8 mouse cellular contexts compared by ENCODE assay signal in the genomic region with DNA sequence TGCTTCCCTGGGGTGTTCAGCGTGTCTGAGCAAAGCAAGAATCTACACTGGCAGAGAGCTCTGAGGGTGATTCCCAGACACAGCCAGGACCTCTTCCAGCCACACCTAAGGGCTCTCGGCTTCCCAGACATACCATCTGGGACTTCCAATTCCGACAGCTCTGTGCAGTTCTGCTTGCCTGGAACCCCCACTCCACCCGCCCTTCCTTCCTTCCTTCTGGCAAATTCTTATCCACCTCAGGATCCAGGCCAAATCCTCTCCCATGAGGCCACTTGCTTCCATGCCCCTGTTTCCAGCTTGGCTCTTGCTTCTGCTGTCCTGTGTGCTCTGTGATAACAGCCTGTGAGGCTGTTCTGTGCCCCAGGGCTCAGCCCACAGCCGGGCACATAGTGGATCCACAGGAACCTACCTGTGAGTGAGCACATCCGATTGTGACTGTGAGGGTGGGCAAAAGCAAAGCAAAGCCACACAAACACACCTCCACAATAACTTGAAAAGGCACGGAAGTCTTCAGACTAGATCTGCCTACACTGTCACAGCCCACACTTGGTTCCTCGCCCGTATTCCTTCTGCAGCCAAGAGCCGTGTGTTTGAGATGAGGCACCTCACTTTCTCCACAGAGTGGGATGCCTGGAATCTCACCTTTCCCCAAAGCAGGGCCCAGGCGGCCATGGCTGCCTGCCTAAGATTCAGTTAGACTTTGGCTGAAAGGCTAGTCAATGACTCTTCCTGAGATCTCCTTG. TPM values are rescaled to one million over a fixed set of nuclear protein-coding genes. Genes with fewer than 3 reads are reported as not detected.
DNase-seq lines count a peak whose midpoint lies in the region; ATAC-seq and TF ChIP-seq lines count a peak whose summit lies in the region.

No protein-coding gene starts in this region.

- no peaks in the 10 kb centered on the region for H3K36me3 ChIP-seq in midbrain, postnatal 0 days (ENCODE audit: insufficient read depth, low read length)
- no peaks in the 10 kb centered on the region for H3K36me3 ChIP-seq in midbrain, embryonic 14.5 days (ENCODE audit: control insufficient read depth, insufficient read depth, low read length)

- H3K27ac ChIP-seq in midbrain, postnatal 0 days (ENCODE audit: low read depth, low read length): no peak overlapping the region
- no peak overlapping the region for H3K27ac ChIP-seq in midbrain, embryonic 14.5 days (replicated peaks; ENCODE audit: low read depth, low read length)

- no peak overlapping the region for H3K4me2 ChIP-seq in midbrain, postnatal 0 days (ENCODE audit: low read depth, low read length, poor library complexity, severe bottlenecking)
- no peak overlapping the region for H3K4me2 ChIP-seq in midbrain, embryonic 14.5 days (ENCODE audit: low read length)

- no peaks in the 10 kb centered on the region for H3K4me1 ChIP-seq in midbrain, postnatal 0 days (ENCODE audit: insufficient read depth, low read length)
- H3K4me1 ChIP-seq in midbrain, embryonic 14.5 days (ENCODE audit: control insufficient read depth, insufficient read depth, low read length): no peaks in the 10 kb centered on the region

- peak; percentile 68 for DNase-seq in adrenal gland, postnatal 10 days
- no peak for DNase-seq in adrenal gland, adult 8-10 months
- DNase-seq in midbrain, postnatal 0 days (ENCODE audit: low spot score): peak; percentile 65
- DNase-seq in midbrain, embryonic 14.5 days: no peak
- peak; percentile 58 for DNase-seq in heart, postnatal 4 days
- DNase-seq in skeletal muscle tissue, adult 2 months (ENCODE audit: low read depth, low spot score): peak; percentile 63
- DNase-seq in thymus, adult 18-20 months: no peak

- H3K27me3 ChIP-seq in midbrain, postnatal 0 days (ENCODE audit: insufficient read depth, low read length): no peaks in the 10 kb centered on the region
- H3K27me3 ChIP-seq in midbrain, embryonic 14.5 days (ENCODE audit: control insufficient read depth, insufficient read depth, low read length): no peaks in the 10 kb centered on the region

- H3K9ac ChIP-seq in midbrain, postnatal 0 days (replicated peaks; ENCODE audit: low read length, poor library complexity, severe bottlenecking): no peak overlapping the region
- H3K9ac ChIP-seq in midbrain, embryonic 14.5 days (replicated peaks; ENCODE audit: low read length): no peak overlapping the region

- H3K9me3 ChIP-seq in midbrain, postnatal 0 days (ENCODE audit: low read length): no peaks in the 10 kb centered on the region
- H3K9me3 ChIP-seq in midbrain, embryonic 14.5 days (ENCODE audit: control insufficient read depth, low read length): no peaks in the 10 kb centered on the region

- no peak overlapping the region for H3K4me3 ChIP-seq in midbrain, postnatal 0 days (ENCODE audit: low read depth, low read length)
- no peak overlapping the region for H3K4me3 ChIP-seq in midbrain, embryonic 14.5 days (replicated peaks; ENCODE audit: low read depth, low read length)

- 84% methylated on average over 11 of the region's 11 CpGs for WGBS in midbrain, postnatal 0 days
- WGBS in midbrain, embryonic 14.5 days: 81% methylated on average over 11 of the region's 11 CpGs

- no peak for ATAC-seq in midbrain, postnatal 0 days (ENCODE audit: low FRiP score)
- ATAC-seq in midbrain, embryonic 14.5 days (ENCODE audit: low FRiP score, low TSS enrichment): no peak
- no peak for ATAC-seq in monocyte, adult 5-6 weeks (replicated peaks; ENCODE audit: insufficient number of reproducible peaks, low FRiP score, low TSS enrichment, poor library complexity, severe bottlenecking)

- TF ChIP-seq CTCF in midbrain, postnatal 0 days (IDR thresholded peaks at IDR 0.05): no peak

RNA-seq across cellular contexts. Expression of gene Col15a1, which starts 43.9 kb away (rescaled TPM):
- 100 to 1,000 TPM; 109 to 154 TPM for total RNA-seq in adrenal gland, postnatal 10 days (2021)
- total RNA-seq in adrenal gland, adult 8-10 months (2022): 10 to 100 TPM in 3 of 4 experiments, 1 to 10 TPM in 1; 8.0 to 93.5 (median 30.0) TPM
- total RNA-seq in midbrain, postnatal 0 days (2014; rRNA removed): 8.2 and 20.2 TPM in 2 replicates
- 3.8 and 5.3 TPM in 2 replicates for polyA plus RNA-seq in midbrain, postnatal 0 days (2015; fragmentation: Nextera tagmentation; extraction: Ambion mirVana)
- polyA plus RNA-seq in midbrain, embryonic 14.5 days (2014; fragmentation: Nextera tagmentation; extraction: Ambion mirVana): 1.8 and 3.0 TPM in 2 replicates
- total RNA-seq in heart, postnatal 4 days (2021): 100 to 1,000 TPM; 165 to 183 TPM
- total RNA-seq in monocyte, adult 5-6 weeks (2017): 0.38 to 6.7 TPM (median 0.39 TPM) in 3 replicates

Comparison
In these comparisons a context has a peak if more than half of its experiments do, and no peak if none do; other contexts are left out.
1. DNase-seq: peak in adrenal gland, postnatal 10 days (single experiment), midbrain, postnatal 0 days (single experiment), heart, postnatal 4 days (single experiment) and skeletal muscle tissue, adult 2 months (single experiment); none in adrenal gland, adult 8-10 months (single experiment), midbrain, embryonic 14.5 days (single experiment) and thymus, adult 18-20 months (0 of 2).